Mouse (Mus musculus): ENCODE results near the gene Tmem210. TPM values are rescaled to one million over a fixed set of nuclear protein-coding genes. Genes with fewer than 3 reads are reported as not detected.
A peak's percentile ranks its signal among the peaks of the same experiment; 100 is the strongest.

The Tmem210 gene
- polyA plus RNA-seq, 1 experiment from 2014 or later = not detected

DNA sequence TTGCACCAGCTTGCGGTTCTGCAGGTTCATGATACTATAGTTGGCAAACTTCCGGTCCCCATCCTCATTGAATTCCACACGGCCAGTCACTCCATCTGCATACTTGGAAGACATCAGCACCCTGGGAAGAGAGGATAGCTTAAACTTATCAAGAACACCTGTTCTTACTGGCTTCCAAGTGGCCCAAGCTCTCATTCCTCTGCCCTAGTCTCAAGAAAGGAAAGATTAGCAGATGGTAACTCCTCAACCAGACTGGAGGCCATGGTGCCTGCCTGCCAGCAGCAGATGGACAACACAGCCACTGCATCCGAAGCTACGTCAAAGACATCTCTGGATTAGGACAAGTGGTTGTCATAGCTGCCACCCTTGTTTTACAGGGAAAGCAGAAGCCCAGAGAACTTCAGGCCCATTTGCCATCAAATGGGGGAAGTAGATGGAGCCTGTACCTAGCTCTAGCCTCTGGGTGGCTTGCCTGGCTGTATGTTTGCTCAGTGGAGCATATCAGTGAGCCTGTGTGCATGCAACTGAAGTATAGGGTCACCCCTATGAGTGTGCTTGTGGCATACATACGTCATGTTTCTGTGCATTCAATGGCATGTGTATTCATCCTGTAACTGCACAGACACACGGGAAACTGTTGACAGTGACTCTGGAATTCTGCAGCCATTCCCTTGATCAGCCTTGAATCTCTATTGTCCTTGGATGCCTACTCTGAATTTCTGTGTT is 16.1 kb downstream of the Tmem210 start:
- H3K4me1 ChIP-seq (ENCODE audit: control insufficient read depth, insufficient read depth, low read length) = no peaks in the 10 kb centered on the region
- H3K36me3 ChIP-seq (replicated peaks; ENCODE audit: control insufficient read depth, insufficient read depth, low read depth, low read length) = no peaks in the 10 kb centered on the region
- H3K27ac ChIP-seq (replicated peaks; ENCODE audit: low read depth, low read length) = no peak overlapping the region
- no peak for ATAC-seq (replicated peaks; ENCODE audit: insufficient number of reproducible peaks, low FRiP score, low TSS enrichment, low read depth)
- H3K4me2 ChIP-seq (ENCODE audit: low read depth, low read length) = peak overlapping the region; percentile 68; the same call in 1 of the 2 replicates
- 76% methylated on average over 7 of the region's 7 CpGs for WGBS
- no peak overlapping the region for H3K4me3 ChIP-seq (ENCODE audit: low read depth, low read length)
- H3K9me3 ChIP-seq (replicated peaks; ENCODE audit: control insufficient read depth, low read length) = no peaks in the 10 kb centered on the region
- no peak for DNase-seq (ENCODE audit: low spot score)
- H3K27me3 ChIP-seq (ENCODE audit: control insufficient read depth, insufficient read depth, low read length) = peaks cover 15% of the 10 kb centered on the region
- no peak overlapping the region for H3K9ac ChIP-seq (replicated peaks; ENCODE audit: low read length)

DNA sequence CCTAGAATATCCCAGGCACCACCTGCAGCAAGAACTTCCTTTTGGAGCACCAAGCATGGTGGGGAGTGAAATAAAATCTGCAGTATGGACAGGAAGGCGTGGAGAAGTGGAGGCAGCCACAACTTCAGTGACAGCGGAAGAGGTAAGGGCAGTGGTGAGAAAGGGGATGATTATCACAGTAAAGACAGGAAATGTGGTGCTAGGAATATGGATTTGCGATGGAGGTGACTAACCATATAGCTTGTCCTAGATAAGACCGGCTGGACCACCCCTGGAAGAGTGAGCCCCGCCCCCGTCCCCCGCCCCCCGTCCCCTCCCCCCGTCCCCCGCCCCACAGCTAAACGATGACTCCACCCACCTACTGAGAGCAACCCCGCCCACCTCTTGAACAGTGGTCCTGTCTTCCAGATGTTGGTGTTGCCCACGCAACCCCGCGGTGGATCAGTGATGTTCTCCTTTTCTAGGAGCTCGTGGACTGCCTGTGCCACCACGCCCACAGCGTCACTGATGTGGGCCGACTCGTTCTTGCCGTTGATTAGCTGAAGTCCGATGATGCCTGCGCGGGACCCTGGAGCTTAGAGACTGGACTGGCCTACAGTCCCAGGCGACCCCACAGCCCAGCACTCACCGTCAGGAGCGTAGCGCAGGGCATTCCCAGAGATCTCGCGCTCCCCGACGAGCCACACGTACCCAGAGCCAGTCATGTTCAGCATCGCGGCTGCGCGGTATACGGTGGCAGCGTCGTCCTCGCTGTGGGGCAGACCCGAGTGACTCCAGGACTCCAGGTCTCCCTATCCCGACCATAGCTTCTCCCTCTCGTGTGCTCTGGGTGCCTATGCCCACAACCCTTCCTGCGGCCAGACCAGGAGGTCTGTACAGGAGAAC is 17.0 kb downstream of the Tmem210 start:
- no peaks in the 10 kb centered on the region for H3K9me3 ChIP-seq (replicated peaks; ENCODE audit: control insufficient read depth, low read length)
- DNase-seq (ENCODE audit: low spot score) (peak; percentile 71), ATAC-seq (replicated peaks; ENCODE audit: insufficient number of reproducible peaks, low FRiP score, low TSS enrichment, low read depth) (peak; percentile 87)
- H3K4me1 ChIP-seq (ENCODE audit: control insufficient read depth, insufficient read depth, low read length) = no peaks in the 10 kb centered on the region
- H3K27ac ChIP-seq (replicated peaks; ENCODE audit: low read depth, low read length) = no peak overlapping the region
- peak overlapping the region; percentile 22 for H3K9ac ChIP-seq (replicated peaks; ENCODE audit: low read length)
- H3K4me3 ChIP-seq (ENCODE audit: low read depth, low read length) = peak overlapping the region; percentile 38
- WGBS = 3% methylated on average over 38 of the region's 45 CpGs
- peaks cover 16% of the 10 kb centered on the region for H3K27me3 ChIP-seq (ENCODE audit: control insufficient read depth, insufficient read depth, low read length)
- H3K36me3 ChIP-seq (replicated peaks; ENCODE audit: control insufficient read depth, insufficient read depth, low read depth, low read length) = no peaks in the 10 kb centered on the region
- H3K4me2 ChIP-seq (ENCODE audit: low read depth, low read length) = peak overlapping the region; percentile 68

- H3K4me2 ChIP-seq (ENCODE audit: low read depth, low read length) = peak overlapping the region; percentile 68
- no peaks in the 10 kb centered on the region for H3K9me3 ChIP-seq (replicated peaks; ENCODE audit: control insufficient read depth, low read length)
- no peak overlapping the region; the same call in 1 of the 2 replicates for H3K9ac ChIP-seq (replicated peaks; ENCODE audit: low read length)
- DNase-seq (ENCODE audit: low spot score) (no peak), ATAC-seq (replicated peaks; ENCODE audit: insufficient number of reproducible peaks, low FRiP score, low TSS enrichment, low read depth) (no peak)
- H3K4me3 ChIP-seq (ENCODE audit: low read depth, low read length) = peak overlapping the region; percentile 38
- H3K27me3 ChIP-seq (ENCODE audit: control insufficient read depth, insufficient read depth, low read length) = peaks cover 23% of the 10 kb centered on the region
- H3K4me1 ChIP-seq (ENCODE audit: control insufficient read depth, insufficient read depth, low read length) = no peaks in the 10 kb centered on the region
- 47% methylated on average over 14 of the region's 14 CpGs for WGBS
- H3K36me3 ChIP-seq (replicated peaks; ENCODE audit: control insufficient read depth, insufficient read depth, low read depth, low read length) = no peaks in the 10 kb centered on the region
- H3K27ac ChIP-seq (replicated peaks; ENCODE audit: low read depth, low read length) = no peak overlapping the region
These were observed 17.8 kb downstream of the Tmem210 start for GRCm38 (mm10) chr2:25305587-25306359.

- H3K4me3 ChIP-seq (ENCODE audit: low read depth, low read length) = no peak overlapping the region
- H3K9ac ChIP-seq (replicated peaks; ENCODE audit: low read length) = no peak overlapping the region
- no peak overlapping the region for H3K4me2 ChIP-seq (ENCODE audit: low read depth, low read length)
- DNase-seq (ENCODE audit: low spot score) (no peak), ATAC-seq (replicated peaks; ENCODE audit: insufficient number of reproducible peaks, low FRiP score, low TSS enrichment, low read depth) (no peak)
- peaks cover 49% of the 10 kb centered on the region for H3K27me3 ChIP-seq (ENCODE audit: control insufficient read depth, insufficient read depth, low read length)
- H3K4me1 ChIP-seq (ENCODE audit: control insufficient read depth, insufficient read depth, low read length) = no peaks in the 10 kb centered on the region
- no peak overlapping the region for H3K27ac ChIP-seq (replicated peaks; ENCODE audit: low read depth, low read length)
- H3K36me3 ChIP-seq (replicated peaks; ENCODE audit: control insufficient read depth, insufficient read depth, low read depth, low read length) = no peaks in the 10 kb centered on the region
- 51% methylated on average over 10 of the region's 10 CpGs for WGBS
- no peaks in the 10 kb centered on the region for H3K9me3 ChIP-seq (replicated peaks; ENCODE audit: control insufficient read depth, low read length)
These were observed 22.2 kb downstream of the Tmem210 start for GRCm38 (mm10) chr2:25310180-25310579.

- ATAC-seq (replicated peaks; ENCODE audit: insufficient number of reproducible peaks, low FRiP score, low TSS enrichment, low read depth) = no peak
- WGBS = 2% methylated on average over 22 of the region's 22 CpGs
- peaks cover 45% of the 10 kb centered on the region for H3K27me3 ChIP-seq (ENCODE audit: control insufficient read depth, insufficient read depth, low read length)
These were observed 23.0 kb downstream of the Tmem210 start for GRCm38 (mm10) chr2:25310969-25311368.

GRCm38 (mm10) chr2:25311491-25311891 is 23.5 kb downstream of the Tmem210 start:
- ATAC-seq (replicated peaks; ENCODE audit: insufficient number of reproducible peaks, low FRiP score, low TSS enrichment, low read depth) (no peak; the same call in 1 of the 2 replicates), DNase-seq (ENCODE audit: low spot score) (no peak)
- Histone ChIP-seq H3K27me3 (ENCODE audit: control insufficient read depth, insufficient read depth, low read length) (peaks cover 41% of the 10 kb centered on the region), H3K9ac (replicated peaks; ENCODE audit: low read length) (no peak overlapping the region), H3K9me3 (replicated peaks; ENCODE audit: control insufficient read depth, low read length) (no peaks in the 10 kb centered on the region), H3K4me2 (ENCODE audit: low read depth, low read length) (no peak overlapping the region), H3K27ac (replicated peaks; ENCODE audit: low read depth, low read length) (no peak overlapping the region), H3K4me1 (ENCODE audit: control insufficient read depth, insufficient read depth, low read length) (no peaks in the 10 kb centered on the region), H3K36me3 (replicated peaks; ENCODE audit: control insufficient read depth, insufficient read depth, low read depth, low read length) (no peaks in the 10 kb centered on the region), H3K4me3 (ENCODE audit: low read depth, low read length) (no peak overlapping the region)
- 7% methylated on average over 11 of the region's 11 CpGs for WGBS

More at GRCm38 (mm10) chr2:25310969-25311368, 23.0 kb downstream of the Tmem210 start:
- no peak for DNase-seq (ENCODE audit: low spot score)
- Histone ChIP-seq H3K36me3 (replicated peaks; ENCODE audit: control insufficient read depth, insufficient read depth, low read depth, low read length) (no peaks in the 10 kb centered on the region), H3K4me1 (ENCODE audit: control insufficient read depth, insufficient read depth, low read length) (no peaks in the 10 kb centered on the region), H3K9me3 (replicated peaks; ENCODE audit: control insufficient read depth, low read length) (no peaks in the 10 kb centered on the region), H3K27ac (replicated peaks; ENCODE audit: low read depth, low read length) (no peak overlapping the region), H3K9ac (replicated peaks; ENCODE audit: low read length) (no peak overlapping the region), H3K4me3 (ENCODE audit: low read depth, low read length) (no peak overlapping the region), H3K4me2 (ENCODE audit: low read depth, low read length) (no peak overlapping the region)

GRCm38 (mm10) chr2:25318119-25318966 is 30.4 kb downstream of the Tmem210 start:
- peak overlapping the region; percentile 57 for H3K4me2 ChIP-seq (ENCODE audit: low read depth, low read length)
- ATAC-seq (replicated peaks; ENCODE audit: insufficient number of reproducible peaks, low FRiP score, low TSS enrichment, low read depth) = peak; percentile 29; the same call in 1 of the 2 replicates
- no peak overlapping the region for H3K9ac ChIP-seq (replicated peaks; ENCODE audit: low read length)
- no peaks in the 10 kb centered on the region for H3K9me3 ChIP-seq (replicated peaks; ENCODE audit: control insufficient read depth, low read length)
- WGBS = 7% methylated on average over 31 of the region's 31 CpGs
- no peaks in the 10 kb centered on the region for H3K36me3 ChIP-seq (replicated peaks; ENCODE audit: control insufficient read depth, insufficient read depth, low read depth, low read length)
- peak overlapping the region; percentile 28 for H3K4me3 ChIP-seq (ENCODE audit: low read depth, low read length)
- peaks cover 24% of the 10 kb centered on the region for H3K27me3 ChIP-seq (ENCODE audit: control insufficient read depth, insufficient read depth, low read length)
- H3K4me1 ChIP-seq (ENCODE audit: control insufficient read depth, insufficient read depth, low read length) = no peaks in the 10 kb centered on the region
- no peak for DNase-seq (ENCODE audit: low spot score)
- H3K27ac ChIP-seq (replicated peaks; ENCODE audit: low read depth, low read length) = no peak overlapping the region

All from embryonic facial prominence, embryonic 11.5 days (tissue).